Mouse (Mus musculus) central nervous system, embryonic 14 days (tissue): Measurements from ENCODE around the gene Ccar1. TPM values are rescaled to one million over a fixed set of nuclear protein-coding genes. Genes with fewer than 3 reads are reported as not detected.

Experiments used
- polyA plus RNA-seq: library from polyadenylated mRNA; depleted of rRNA; stranded (reverse); fragments of >200 nt; gene quantifications from 2 replicates; pipeline ENCODE4 v1.2.3, GENCODE M21; 2012; rRNA removed

Gene Ccar1
- 87.3 and 93.4 TPM in 2 replicates for polyA plus RNA-seq

DNA sequence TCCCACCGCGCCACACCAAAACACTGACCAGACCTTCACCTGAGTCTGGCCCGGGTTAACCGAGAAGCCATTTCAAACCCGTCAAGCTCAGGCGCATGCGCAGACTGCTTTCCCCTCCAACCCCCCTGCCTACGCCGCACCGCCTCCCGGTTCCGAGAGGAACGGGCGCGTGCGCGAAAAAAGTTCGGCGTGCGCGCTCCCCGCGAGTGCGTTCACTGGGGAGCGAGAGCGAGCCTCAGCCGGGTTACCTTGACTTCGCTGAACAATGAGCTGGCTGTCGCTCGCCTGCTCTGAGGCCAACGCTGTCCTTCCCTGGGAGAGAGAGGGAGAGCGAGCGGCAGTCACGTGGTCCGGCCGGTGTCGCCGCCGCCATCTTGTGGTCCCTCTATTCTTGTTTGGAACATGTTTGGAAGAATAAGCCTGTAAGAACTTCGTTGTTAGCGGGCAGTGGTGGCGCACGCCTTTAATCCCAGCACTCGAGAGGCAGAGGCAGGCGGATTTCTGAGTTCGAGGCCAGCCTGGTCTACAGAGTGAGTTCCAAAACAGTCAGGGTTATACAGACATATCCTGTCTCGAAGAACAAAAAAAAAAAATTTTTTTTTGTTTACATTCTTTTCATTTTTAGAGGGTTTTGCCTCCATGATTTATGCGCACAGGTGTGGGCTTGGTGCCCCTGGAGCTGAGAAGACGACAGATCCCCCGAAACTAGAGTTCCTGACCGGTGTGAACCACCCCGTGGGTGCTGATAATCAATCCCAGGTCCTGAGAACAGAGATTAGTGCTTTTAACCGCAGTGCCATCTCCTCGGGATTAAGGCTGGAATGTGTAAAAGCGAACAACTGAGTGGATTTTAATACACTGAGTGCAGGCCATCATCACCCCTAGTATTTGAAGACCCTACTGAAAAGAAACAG is at the start of gene Ccar1:
Gene Ccar1 (minus strand): TSS at position 110 of the 914 bp plus-strand sequence.

DNA sequence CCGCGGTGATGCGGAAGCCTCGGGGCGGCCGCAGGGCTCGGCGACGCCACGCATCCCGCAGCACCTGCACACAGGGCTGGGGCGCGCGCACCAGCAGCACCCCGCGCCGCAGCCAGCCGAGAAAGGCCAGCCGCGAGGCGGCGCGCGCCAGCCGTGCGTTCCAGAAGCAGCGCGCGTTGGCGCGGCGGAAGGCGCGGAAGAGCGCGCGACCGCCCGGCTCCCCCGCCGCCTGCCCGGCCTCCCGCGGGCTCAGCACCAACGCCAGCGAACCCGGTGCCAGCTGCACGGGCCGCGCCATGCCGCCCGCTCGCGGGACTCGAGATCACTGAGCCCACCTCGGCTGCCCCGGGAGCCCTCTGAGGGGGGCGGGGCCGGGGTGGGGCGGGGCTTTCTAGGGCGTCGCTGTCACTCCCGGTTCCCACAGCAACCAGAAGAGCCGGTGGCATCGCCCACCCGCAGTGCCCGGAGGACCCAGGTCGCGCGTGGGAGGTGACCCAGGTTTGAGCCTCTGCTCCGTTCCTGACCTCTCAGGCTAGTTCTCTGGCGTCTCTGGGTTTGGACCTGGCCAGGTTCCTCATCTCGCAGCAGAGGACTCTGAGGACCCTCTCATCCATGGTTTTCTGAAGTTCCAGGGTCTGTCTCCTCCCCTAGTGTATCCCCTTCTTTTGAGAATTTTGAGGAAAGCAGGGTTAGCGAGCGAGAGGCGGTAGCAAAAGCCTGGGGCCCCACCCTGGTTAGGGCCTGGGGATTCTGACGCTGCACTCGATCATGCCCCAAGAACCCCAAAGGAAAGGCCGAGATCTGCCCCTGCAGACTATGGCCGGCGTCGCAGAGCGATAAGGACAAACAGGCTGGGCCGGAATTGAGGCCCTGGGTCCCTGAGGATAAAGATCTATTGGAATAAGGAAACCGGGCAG is 66.1 kb downstream of the Ccar1 start, which contains the start of gene Stox1:
Gene Stox1 (minus strand): TSS at position 358 of the 917 bp plus-strand sequence.

Other genes starting within 250 kb of the Ccar1 start
- gene Kif1bp, start 213.8 kb downstream of the Ccar1 start, polyA plus RNA-seq = 62.4 and 68.2 TPM in 2 replicates
- gene Ddx21, start 190.0 kb downstream of the Ccar1 start, polyA plus RNA-seq = 46.7 and 50.2 TPM in 2 replicates
- 83.7 and 92.3 TPM in 2 replicates for gene Ddx50, start 141.1 kb downstream of the Ccar1 start, polyA plus RNA-seq
- gene Stox1, start 66.2 kb downstream of the Ccar1 start, polyA plus RNA-seq = 2.2 and 2.5 TPM in 2 replicates
- 7.3 and 7.6 TPM in 2 replicates for gene Tet1, start 116.7 kb upstream of the Ccar1 start, polyA plus RNA-seq
- gene Slc25a16, start 128.3 kb upstream of the Ccar1 start, polyA plus RNA-seq = 17.1 and 18.0 TPM in 2 replicates
- 14.5 and 17.5 TPM in 2 replicates for gene Dna2, start 154.7 kb upstream of the Ccar1 start, polyA plus RNA-seq
- 41.5 and 42.2 TPM in 2 replicates for gene Rufy2, start 187.9 kb upstream of the Ccar1 start, polyA plus RNA-seq
- gene Hnrnph3, start 231.9 kb upstream of the Ccar1 start, polyA plus RNA-seq = 191 and 199 TPM in 2 replicates
- gene Pbld2, start 232.0 kb upstream of the Ccar1 start, polyA plus RNA-seq = 2.4 and 2.7 TPM in 2 replicates